Mouse (Mus musculus) induced T-regulatory cell, adult 2 months (primary cell): ENCODE results near the gene Cldnd1.
A peak's percentile ranks its signal among the peaks of the same experiment; 100 is the strongest.

Source experiments
- DNase-seq: peaks from one replicate; pipeline ENCODE4 v3.0.0-alpha.2; 2012; ENCODE audit warnings: low read depth

Gene Cldnd1

DNA sequence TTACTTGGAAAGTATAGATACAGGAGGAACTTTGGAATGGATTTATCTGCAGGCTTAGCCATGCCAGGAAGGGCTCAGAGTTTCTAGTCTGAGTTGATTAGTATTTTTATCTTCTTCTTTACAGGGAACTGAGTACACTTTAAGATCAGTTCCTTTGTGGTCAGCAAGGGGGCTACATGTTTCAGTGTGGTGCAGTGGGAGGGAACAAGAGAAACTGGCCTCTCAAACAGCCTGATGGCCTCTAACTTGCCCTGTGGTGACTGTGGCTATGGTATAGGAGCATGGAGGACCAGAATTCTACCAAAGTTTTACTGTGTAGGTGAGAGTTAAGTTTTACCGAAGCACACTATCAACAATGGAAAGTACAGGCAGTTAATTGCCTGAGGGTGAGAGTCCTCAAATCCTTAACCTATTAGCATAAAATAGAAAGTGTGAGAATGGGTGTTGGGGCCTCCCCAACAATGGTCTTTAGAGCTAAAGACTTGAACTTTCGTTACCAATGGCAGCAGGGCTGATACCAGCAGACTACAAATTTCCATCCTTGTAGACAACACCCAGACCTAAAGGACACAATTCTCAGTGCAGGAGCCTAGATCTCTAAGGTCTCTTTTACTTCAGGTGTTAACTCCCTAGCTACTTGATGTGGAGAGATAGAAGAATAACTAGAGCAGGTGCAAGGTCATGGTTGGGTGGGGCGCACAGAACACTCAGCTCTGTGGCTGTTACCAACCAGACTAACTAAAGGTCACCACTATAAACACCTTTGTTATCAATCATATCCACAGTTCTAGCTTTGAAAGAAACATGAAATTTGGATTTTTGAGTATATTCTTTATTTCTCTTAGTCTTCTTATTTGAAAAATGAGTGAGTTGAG lies 18.9 kb upstream of the Cldnd1 start:
- peak; percentile 59 for DNase-seq

DNA sequence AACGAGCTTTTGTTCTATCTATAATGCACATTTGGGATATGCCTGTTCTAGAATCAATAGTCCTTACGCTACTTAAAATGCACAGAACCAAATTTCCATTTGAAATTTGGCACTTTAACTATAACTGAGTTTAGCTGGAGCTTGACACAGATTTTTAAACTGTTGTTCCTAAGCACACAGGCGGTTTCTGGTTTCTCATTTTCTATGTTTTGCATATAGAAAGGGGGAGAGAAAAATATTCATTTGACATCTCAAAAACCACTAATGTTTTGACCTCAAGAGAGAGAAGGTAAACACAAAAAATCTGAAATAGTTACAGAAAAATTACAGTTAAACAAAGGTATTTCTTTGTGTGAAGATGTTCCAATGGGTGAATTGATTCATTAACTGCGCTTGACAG lies 18.2 kb upstream of the Cldnd1 start:
- no peak for DNase-seq

DNA sequence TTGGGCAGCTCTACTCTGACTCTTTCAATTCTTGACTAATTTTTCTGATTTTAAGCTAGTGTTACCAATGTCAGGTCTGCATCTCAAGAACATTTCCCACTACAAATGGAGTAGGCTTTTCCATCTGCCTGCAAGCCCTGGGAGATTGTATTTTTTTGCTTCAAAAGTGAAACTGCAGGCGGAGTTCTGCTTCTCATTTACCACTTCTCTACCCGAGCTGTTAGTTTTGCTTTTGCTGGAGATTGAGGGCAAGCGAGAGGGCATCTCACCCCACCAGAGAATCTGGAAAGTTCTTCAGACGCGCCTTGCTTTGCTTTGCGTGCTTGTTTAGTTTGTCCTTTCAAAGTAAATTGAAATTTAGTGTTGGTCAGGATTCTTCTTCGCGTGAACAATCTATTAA lies 15.5 kb upstream of the Cldnd1 start:
- peak; percentile 77 for DNase-seq

DNA sequence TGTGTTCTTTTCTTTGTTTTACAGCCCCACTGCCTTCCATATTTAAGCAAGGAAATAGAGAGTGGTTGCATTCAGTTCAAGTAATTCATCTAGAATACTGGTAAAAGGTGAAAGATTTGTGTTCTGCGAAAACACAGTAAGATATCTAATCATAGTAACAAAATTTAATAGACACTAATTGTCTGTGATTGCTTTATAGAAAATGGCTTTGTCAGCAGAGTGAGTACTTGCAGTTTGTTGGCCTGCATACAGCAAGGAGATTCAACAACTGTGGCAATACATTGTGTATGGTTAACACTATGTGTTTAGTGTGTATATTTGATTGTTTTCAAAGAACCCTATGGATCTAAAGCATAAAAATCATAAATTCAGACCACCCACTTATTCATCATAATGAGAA lies 14.6 kb upstream of the Cldnd1 start:
- peak; percentile 26 for DNase-seq

DNA sequence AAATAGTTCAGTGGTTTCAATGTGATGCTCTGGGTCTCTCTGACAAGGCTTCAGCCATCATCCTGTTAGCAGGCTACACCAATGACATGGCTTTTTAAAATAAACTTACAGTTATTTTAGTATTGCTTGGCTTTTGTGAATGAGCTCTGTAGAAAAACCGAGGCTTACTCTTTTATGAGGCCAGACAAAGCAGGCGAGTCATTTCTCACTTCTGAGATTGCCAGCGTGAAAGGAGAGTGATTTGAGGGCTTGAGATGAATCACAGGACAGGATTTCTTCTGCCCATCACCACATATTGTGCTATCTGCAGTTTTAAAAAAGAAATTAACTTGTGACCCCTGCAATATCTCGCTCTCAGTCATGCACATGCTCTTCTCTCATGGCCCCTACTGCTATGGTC lies 12.7 kb upstream of the Cldnd1 start:
- peak; percentile 54 for DNase-seq

DNA sequence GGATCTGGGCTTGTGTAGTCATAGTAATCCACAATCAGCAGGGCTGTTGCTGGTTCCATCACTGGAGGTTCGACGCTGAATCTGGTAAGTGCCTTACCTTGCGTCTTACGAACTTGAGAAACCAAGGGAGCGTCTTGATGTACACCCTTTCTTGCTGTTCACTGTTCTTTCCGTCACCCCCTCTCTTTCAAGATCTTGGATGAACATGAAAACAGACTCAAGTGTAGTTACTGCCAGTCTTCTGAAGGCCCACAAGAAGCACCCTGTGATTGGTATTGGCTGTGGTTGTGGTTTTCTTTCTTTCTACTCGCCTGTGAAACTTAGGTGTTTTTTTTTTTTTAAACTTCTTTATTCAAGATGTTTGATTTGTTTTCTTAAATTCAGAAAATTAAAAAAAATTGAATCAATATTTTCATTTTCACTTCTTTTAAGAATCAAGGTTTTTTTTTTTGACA lies 9.0 kb upstream of the Cldnd1 start, which contains the start of gene Gpr15:
Gpr15 (minus strand) TSS at position 405 of the 455 bp plus-strand sequence.
- DNase-seq: peak; percentile 60

DNA sequence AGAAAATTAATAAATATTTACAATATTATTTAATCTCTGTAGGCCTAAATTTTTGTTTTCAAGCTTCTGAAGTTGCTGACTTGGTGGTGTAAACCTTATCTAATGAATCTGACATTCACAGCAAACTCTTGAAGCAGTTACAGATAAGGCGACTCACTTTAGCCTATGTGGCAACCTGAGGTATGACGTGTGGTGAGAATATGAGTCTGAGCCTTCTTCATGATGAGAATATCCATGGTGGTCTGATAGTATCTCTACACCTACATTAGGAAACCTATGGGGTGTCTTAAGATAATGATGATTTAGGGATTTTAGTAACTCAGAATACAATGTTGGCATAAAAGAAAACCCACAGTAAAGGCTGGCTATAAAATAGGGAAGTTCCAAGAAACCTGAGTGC lies 5.4 kb upstream of the Cldnd1 start:
- DNase-seq: peak; percentile 67

DNA sequence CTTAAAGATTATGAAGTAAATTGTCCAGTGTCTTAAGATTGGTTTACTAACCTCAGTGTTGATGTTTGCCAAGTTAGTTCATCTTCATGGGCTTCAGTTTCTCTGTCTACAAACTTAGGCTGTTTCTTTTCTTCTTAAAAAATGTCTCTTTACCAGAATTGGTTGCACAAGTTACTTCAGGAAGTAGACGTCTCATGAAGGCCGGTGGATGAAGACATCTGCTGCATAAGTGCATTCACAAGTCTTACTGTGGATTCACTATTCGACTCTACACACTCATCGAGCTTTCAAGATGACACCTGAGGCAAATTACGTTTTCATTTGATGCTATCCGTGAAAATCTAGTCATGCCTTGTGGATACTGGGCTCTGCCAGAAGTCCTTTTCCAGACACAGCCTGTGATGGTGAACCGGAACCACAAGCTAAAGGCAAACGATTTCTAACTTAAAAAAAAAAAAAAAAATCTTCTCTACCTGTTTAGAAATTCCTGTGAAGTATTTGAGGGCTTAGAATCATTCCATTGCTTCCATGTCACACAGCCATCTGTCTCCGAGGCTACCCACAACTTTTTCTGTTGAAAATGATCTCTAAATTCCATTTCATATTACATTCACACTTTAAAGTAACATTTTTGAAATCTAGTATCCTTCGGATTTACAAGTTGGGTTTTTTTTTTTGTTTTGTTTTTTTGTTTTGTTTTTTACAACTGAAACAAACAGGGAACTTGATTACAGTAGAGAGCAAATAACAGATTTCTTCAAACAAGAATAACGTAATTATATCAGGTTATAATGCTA lies 832 bp upstream of the Cldnd1 start:
- DNase-seq: peak; percentile 42

DNA sequence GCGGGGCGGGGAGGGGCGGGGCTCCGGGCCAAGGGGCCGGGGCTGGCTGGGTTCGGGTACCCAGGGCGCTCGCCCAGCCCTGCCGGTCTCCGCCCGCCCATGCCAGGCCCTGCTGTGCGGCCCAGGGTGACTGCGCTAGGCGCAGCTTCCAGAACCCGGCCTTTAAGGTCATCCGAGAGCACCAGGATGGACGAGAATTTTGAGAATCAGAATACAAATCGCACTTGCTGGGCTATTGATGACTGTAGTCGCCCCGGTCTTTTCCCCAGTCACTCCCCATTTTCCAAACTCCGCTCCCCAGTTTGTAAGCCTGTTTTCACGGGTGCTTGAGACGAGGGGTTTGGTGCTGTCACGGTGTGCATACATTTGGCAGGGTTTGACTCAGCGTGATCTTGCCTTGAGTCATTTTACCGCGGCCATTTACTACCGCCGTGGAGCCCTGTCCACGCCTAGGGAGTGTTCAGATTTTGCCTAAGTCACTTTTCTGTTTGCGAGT lies 514 bp downstream of the Cldnd1 start:
- peak; percentile 69 for DNase-seq

DNA sequence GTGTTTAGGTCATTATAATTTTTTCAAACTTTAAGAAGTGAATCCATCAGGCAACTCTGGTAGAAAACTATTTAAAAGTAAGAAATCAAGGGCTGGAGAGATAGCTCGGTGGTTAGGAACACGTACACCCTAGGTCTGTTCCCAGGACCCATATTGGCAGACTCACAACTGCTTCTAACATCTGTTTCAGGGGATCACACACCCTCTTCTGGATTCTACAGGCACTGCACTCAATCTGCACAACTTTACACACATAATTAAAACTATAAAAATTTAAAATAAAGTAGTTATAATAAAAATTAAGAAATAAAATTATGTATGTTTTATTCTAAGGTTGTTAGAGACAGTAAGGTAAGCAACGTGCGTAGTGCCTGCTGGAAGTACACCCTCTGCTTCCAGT lies 10.5 kb downstream of the Cldnd1 start:
- DNase-seq: peak; percentile 40

DNA sequence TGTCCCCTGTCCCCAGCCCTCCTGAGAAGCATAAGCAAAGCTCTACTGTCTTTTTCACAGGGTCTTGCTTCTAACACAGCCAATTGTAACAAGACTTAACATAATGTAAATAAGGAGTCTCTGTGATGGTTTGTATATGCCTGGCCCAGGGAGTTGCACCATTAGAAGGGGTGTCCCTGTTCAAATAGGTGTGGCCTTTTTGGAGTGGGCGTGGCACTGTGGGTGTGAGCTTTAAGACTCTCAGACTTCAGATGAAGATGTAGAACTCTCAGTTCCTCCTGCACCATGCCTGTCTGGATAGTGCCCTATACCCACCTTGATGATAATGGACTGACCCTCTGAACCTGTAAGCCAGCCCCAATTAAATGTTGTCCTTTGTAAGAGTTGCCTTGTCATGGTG lies 11.1 kb downstream of the Cldnd1 start:
- DNase-seq: no peak

DNA sequence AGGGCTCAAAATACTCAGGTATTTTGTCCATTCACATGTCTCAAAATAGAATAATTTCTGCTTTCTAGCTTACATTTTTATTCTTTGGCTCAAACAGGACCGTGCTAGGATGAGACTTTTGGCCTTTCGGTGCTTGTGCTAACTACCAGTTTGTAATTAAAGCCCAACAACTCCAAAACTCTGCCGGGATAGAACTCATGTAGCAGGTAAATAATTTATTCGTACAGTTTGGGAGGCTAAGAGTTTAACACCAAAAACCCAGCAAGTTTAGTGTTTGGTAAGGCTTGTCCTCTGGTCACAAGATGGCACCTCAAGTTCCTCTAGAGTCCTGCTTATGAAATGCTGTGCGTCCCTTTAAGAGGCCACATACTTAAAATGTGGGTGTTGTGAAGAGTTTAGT lies 13.0 kb downstream of the Cldnd1 start:
- DNase-seq: no peak

DNA sequence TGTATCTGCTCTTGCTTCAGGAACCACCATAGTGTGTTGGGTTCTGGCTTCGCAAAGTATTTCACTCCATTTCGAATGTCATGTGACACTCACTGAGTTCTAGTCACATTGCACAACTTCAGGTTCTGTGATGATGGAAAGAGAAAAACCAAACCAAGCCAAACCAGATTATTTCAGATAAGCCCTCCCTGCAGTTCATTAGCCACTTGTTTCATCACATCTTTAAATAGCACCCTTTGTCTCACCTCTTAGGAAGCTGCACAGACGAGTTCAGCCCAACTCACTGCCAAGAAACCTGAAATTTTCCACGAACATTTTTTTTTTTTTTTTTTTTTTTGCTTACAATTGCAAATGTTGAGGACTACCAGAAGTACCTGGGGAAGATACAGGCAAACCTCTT lies 19.0 kb downstream of the Cldnd1 start:
- DNase-seq: no peak

DNA sequence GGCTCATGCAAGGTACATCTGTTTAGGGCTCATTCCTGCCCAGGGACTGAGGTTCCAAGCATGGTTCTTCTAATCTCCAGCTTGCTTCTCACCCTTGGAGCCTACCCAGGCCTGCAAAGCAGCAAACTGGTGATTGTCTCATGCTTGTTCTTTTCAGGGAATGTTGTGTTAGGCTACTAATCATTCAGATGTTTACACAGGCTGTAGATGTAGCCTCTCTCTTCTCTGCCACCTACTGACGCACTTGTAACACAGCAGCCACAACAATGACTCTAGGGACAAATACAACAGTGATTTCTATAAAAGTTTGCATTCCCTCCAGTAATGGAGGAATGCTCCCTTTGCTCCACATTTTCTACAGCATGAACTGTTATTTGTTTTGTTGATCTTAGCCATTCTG lies 23.6 kb downstream of the Cldnd1 start:
- peak; percentile 54 for DNase-seq

DNA sequence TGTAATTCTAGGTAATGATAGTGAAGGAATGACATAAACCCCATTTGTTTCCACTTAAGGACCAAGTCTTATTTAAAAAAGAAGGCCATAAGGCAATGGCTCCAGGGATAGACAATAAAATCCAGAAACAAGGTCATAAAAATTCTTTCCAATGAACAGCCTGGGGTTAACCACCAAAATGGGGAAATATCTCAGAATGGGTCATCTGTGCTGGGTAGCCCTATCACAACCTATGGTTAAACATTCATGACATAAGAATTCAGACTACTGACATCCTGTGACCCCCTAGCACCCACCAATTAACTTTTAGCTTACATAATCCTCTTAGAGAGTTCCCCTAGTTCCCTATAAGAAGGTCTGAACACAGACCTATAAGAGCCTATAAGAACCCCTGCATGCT lies 28.5 kb downstream of the Cldnd1 start:
- DNase-seq: no peak

DNA sequence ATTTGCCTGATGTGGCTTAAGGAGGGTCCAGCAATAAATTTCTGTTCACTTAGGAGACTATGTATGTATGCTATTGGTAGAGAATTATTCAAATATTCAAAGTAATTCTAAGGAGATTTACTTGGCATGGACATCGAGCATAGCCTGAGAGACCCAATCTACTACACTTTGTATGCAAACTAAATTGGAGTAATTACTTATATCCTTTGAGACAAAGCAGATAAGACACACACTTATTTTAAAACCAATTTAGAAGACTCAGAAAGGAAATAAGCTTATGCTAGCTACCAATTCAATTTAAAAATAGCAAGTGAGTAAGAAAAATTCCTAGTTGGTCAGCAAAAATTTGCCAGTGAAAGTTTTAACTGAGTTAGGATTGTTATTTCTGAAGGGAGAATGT lies 35.4 kb downstream of the Cldnd1 start, which contains the start of gene Olfr172:
Olfr172 (minus strand) TSS at position 101 of the 400 bp plus-strand sequence.
- DNase-seq: no peak
